Mouse (Mus musculus) retina, postnatal 7 days (tissue): ENCODE measurements at regions not wholly inside any gene's neighbourhood (a gene's known extent, or its start where the extent isn't known, plus 50 kb on each side); places are given as distances from the start of the nearest gene placed in this dataset.

Experiments
- DNase-seq: peaks from one replicate; pipeline ENCODE4 v3.0.0-alpha.2; 2012; ENCODE audit warnings: low read depth, low spot score

DNA sequence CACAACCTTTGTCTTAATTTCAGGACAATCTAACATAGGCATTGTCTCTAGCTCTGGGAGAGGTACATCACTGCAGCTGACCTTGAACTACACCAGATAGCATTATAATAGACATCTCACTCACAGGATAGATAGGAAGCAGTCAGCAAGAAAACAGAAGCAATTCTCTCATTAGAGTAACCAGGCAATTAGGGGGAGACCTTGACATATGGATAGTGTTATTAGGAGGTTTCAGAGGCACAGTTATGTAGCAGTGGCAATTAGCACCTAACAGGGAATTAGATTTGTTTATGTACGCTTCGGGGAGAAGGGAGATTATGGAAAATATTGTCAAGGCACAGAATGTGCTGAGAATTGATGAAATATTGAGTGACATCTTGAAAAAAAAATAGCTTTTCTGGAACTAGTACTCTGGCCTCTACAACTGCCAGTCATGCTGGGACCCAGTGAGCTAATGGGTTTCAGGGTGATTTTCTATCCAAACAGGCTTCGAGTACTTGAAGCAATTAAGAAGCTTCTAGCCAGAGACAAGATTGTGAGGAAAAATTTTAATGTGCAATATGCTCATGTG lies 216.8 kb upstream of the Aco1 start:
- DNase-seq, result no peak

DNA sequence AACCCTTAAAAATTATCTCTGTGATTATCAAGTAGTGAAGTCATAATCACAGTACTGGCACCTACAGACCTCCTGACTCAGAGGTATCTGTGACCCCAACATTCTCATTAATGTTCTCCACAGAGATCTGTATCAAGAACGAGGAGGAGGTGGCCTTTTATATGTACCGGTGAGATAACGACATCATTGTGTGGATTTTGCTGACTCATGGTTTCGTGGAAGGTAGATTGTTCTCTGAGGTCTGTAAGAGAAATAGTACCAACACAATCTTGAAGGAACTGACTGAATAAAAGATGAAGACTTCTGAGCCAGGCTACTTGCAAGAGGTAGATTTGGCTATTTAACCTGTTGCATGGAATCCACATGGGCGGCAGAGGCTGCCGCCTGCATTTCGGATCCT lies 216.3 kb upstream of the Aco1 start:
- DNase-seq, result no peak

DNA sequence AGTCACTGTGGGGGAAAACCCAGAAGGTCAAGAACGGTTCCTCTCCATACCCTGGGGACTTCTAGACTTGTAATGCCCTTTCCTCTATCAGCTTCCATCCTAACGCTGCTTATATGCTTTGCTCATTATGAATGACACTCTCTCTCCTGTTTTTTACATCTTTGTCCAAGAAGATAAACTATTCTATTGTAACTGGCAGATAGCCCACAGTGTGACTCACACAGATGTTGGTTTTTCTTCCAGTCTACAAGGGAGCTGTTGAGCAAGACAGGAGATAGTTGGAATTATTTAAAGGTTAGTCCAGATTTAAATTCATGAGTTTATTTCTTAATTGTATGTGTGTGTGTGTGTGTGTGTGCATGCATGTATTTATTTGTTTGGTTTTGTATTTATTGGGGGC lies 214.4 kb upstream of the Aco1 start:
- no peak for DNase-seq

DNA sequence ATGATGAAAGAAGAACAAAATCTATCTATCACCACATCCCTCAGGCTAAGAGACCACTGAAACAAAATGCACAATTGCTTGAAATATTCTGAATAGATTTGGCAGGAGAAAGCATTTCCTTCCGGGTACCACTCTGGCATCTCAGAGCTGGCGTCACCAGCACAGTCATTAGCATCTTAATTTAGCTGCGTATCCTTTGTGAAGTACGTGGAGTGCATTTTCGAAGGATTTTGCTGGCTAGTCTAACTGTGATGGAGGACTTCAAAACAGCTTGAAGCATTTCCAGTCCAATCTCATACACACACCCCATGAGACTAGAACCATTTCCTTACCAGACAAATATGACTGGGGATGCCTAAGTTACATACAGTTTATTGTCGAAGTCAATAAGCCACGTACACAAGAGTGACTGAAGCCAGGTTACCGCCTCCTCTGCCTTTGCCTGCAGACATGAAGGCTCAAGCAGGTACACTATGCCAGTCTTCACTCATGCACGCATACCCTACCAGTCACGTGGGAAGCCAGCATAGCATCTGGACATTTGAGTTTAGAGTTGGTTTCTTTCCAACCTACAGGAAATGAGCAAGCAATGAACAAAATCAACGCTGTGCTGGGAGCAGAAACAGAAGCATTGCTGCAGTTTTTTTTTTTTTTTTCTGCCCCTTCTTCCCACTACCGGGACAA lies 208.7 kb upstream of the Aco1 start:
- DNase-seq, result no peak

DNA sequence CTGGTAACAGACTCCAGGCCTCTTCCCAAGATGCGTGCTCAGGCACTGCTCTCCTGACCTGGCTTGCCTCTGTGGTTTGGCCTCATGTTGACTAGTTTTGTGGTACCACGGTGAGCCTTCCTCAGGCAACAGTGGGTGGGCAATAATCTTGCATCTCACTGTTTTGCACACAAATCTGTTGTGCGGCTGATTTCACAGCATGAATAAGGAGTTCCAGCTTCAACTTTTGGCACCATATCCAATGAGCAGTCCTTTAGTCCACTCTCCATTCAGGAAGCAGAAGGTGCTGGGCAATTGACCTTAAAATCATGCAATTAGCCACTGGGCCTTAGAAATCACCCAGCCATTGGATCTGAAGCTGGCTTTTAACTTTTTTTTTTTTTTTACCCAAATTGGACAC lies 184.2 kb upstream of the Aco1 start:
- DNase-seq, result no peak

DNA sequence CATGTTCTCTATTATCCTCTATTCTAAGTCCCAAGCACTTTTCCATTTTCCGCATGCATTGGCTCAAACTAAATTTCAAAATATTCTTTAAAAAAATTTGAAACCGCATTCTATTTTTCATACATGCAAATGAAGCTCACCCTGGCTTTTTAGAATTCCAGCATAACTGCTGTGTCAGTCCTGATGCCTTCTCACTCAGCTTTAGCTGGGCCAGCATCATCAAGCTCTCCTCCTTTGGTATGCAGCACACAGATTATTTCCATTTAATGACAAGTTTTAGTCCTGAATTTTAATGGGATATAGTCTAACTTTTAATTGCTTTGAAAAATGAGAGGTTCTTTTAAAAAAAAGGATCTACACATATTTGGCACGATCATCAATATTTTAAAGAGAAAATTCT lies 174.9 kb upstream of the Aco1 start:
- DNase-seq, result no peak

DNA sequence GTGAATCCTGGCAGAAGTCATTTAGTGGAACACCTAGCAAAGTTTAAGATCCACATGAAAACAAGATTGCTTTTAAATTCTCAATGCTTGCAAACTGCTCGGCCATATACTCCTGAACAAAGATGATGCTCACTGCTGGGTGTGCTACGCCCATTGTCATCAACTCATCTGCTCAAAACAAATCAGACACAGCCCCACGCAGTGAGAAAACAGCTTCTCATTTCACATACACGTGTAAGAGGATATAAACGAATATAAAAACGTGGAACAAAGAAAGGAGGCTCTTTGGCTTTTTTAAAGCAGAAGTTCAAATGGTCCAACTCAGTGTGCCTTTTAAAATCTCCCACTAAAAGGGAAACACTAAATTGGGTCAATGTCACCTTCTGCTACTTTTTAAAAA lies 151.5 kb upstream of the Aco1 start:
- DNase-seq, result no peak

DNA sequence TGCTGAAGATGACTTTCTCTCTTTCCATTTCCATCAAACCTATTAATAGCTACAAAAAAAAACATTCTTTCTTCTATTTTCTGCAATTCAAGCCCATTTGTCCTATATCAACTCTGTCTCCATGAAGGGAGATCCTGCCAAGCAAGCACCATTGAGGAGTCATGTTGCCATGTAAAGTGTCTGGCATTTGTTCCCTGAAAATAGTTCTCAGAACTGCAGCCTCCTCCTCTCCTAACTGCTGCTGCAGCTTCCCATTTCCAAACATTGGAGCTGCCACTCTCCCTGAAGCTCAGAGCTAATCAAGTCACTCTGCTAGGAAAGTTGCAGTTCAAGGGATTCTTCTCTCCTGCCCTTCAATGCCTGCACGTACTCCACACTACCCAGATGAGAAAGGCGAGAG lies 151.0 kb upstream of the Aco1 start:
- no peak for DNase-seq

DNA sequence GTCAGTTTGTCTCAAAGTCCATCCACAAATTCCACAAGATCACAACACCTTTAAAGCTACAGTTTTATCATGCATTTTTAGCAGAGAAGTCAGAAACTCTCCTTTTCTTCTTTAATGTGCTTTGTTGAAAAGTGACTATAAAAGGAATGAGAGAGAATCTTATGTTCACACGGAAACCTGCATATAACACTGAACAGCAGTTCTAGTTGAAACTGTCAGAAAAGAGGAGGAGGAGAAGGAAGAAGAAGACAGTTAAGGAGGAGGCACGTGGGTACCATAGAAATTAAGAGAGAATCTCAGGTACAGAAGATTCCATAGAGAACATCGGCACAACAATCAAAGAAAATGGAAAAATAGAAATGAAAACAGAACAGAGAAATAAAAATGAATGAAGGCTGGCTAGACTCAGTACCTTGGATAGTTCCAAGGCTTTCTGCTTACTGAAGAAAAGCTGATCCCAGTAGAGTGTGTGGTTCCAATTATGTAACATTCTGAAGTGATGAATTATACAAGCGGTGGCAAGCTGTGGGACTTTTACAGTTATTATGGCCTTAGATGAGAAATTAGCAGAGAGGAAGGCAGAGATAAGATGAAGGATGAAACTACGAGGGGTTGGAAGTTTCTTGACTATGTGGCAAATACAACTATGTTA lies 144.0 kb upstream of the Aco1 start:
- no peak for DNase-seq

DNA sequence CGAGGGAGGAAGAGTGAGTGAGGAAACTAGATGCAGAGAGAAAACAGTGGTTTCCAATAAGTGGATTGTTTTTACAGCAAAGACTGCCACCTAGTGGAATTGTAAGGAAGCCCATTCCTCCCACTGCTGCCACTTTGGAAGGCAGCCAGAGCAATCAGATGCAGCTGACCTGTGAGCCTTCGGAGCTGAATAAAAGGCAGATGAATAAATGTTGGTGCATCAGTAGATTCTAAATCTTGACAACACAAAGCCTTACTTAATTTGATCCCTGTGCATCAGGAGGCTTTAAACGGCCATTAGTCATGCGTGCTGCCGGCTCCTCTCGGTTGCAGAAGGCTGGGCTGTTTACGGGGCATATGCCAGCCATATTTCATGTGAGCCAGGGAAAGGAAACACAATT lies 128.2 kb upstream of the Aco1 start:
- peak; percentile 70 for DNase-seq

DNA sequence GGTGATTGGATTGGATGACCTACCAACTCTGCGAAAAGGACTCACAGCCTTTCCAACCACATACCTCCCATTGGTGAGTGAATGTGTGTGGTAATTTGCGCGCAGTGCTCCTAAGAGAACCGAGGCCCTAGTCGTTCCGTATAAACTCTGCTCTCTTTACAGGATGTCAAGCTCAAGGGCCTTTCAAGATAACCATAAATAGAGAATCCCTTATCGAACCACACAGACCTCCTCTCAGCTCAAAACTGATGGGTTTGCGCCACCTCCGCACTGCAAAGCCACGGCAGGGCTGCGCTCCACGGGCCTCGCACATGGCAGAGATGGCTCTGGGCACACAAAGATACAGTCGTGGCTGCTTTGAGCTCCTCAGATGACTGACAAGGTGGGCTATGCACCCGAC lies 126.0 kb upstream of the Aco1 start:
- DNase-seq, result no peak

DNA sequence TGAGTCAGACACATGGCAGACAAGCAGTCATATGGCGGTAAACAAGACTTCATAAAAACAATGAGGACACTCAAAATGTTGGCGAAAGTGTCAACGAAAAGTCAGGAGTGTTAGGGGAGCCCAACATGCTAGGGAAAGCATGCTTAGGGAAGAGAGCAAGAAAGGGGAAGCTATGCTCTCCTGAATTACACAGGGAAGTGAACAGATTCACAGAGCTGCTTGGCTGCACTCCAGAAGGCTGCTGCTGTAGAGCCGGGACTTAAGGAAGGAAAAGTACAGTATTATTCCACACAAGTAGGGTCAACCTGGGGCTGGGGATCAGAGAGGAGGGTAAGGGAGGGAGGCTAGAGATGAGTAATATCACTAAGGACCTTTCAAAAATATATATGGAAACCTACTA lies 124.7 kb upstream of the Aco1 start:
- no peak for DNase-seq

DNA sequence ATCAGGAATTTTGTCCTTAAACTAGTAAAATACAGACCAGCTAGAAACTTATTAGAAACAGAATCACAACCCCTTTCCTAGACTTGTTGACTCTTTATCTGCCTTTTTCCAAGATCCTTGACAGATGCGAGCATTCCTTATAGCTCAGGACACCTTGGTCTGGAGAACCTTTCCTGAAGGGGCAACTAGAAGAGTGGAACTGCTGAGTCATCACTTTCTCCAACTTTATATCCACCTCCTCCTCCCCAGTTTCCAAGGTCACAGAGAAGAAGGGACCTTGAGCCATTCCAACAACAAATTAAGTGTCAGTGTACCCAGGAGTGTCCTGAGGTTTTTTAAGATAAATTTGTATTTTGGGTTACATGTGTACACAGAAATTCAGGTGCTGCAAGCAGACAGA lies 111.5 kb upstream of the Aco1 start:
- no peak for DNase-seq

DNA sequence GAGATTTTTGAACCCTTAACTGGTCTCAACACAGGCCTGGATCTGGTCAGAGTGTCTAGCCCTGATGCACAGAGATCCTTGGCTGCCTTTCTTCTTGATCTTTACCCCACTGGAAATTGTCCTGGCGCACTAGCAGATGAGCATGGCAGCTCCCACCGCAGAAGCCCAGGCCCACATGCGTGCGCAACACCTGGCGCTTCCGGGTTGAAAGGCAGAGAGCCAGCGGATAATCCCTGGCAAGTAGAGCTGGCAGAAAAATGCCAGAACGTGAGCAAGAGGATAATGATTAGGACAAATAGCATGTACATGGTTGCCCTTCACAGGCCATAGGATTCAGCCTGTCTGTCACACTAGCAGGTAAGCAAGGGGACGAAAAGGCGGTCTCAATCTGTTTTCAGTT lies 95.0 kb upstream of the Aco1 start:
- no peak for DNase-seq

DNA sequence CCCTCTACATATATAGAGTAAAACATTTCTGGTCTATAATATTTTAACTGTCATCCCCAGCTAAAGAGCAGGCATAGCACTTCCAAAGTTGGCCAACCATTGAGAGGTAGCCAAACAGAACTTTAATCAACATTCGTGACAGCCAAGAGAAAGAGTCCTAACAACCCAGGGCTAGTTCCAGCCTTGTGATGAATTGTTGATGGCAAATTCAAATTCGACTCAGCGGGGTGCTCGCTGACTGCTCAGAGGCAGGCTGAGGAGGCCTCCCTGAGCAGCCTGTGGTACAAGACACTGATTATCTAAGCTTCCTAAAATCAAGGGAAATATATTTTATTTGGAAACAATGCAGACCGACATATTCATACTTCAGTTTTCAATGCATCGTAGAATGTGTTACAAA lies 93.8 kb upstream of the Aco1 start:
- DNase-seq, result no peak

DNA sequence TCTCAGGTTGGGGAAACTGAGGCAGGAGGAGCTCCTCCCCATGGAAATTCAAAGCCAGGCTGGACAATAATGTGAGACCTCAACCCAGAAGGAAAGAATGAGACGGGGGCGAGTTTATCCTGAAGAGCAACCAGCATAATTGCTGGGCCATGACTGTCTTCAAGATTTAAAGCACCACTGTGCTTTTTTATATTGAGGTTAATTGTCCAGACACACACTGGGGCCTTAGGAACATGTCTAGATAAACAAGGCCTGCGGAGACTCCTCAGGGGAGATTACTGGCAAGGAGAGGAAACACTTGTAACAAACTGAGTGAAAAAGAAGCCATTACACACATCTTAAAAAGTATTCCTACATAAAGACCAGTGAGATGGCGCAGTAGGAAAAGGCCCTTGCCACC lies 91.0 kb upstream of the Aco1 start:
- no peak for DNase-seq

DNA sequence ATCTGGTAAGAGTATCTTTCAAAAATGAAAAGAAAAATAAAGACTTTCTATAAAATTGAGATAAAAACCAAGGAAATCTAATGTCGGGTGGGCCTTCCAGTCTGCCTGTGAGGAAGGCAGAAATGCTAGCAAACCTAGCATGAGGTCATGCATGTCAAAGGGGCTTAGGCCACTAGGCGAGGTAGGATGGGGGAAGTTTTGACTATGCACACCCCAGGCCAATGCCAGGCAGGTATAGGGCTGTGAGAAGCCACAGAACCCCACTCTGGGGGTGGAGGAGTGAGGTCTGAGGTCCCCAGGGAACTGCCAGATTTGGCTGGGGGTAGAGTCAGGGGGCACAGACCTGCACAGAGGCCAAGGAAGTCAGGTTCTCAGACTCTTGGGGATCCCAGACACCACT lies 89.5 kb upstream of the Aco1 start:
- no peak for DNase-seq

DNA sequence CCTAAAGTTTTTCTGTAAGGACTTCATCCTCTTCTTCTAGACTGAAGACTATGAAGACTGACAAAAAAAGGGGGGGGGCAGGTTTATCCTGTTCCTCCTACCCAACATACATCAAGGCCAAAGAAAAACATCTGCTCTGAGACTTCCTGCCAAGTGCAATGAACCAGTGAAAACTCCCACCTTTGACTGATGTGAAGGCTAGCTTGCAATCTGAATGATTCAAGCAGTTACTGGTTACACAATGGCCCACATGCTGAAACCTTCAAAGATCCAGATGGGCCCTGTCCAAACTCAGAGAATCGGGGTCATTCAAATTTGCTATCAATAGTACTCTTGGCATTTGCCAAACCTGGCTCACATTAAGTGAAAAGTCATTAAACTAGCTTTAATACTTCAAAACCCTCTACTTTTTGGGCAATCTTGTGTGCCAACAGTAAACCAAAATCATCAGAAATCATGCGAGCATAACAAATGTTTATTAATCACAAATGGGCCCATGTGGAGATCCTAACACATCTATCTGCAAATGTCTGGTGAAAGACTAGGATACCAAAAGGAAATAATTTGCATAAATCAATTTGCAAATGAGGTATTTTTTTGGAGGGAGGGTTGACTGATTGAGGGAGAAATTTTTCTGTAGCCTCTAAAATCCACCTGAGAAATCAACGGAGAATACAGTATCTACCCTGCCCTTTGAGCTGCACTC lies 79.0 kb upstream of the Aco1 start:
- no peak for DNase-seq

DNA sequence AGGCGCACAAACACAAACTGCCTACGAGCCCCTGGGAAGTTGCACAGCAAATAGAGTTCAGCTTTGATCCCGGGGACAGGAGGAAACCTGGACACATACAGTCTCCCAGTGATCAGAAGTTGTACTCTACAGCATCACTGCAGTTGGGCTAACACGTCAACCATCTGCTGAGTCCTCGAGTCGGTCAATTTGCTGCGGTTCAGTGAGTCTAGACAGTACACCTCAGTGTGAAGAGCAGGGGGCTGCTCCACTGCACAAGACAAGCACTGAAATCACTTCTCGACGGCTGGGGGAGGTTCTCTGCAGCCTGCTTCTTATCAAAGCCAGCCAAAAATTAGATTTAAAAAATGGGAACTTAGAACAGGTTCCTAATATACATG lies 78.4 kb upstream of the Aco1 start:
- DNase-seq, result peak; percentile 28

DNA sequence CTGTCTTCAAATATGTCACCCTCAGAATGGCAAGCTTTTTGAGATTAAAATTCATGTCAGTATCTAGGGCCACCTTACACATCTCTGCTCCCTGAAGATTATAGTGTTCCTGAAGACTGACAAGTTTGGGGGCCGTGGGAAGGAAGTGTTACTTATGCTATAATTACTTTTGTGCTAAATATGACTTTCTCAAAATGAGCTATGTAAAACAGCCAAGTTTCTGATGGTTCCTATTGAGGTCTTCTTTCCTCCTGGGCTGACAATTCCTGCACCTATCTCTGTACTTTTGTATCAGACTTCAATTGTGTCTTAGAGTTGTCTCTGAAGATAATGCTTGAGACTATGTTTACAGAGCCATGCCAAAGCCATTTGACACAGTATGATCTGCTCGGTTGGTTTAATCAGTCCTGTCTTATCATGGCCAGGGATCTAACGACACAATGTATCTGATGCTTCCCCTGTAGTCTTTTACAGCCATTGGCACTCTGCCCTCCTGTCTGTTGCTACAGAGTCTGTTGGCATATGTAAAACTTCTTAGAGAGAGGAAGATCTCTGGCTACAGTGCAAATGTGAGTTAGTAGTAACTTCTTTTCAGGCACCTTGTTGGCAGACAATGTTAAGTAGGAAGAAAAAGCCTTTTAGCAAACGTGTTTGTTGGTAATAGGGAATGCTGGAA lies 71.8 kb upstream of the Aco1 start:
- DNase-seq, result no peak

DNA sequence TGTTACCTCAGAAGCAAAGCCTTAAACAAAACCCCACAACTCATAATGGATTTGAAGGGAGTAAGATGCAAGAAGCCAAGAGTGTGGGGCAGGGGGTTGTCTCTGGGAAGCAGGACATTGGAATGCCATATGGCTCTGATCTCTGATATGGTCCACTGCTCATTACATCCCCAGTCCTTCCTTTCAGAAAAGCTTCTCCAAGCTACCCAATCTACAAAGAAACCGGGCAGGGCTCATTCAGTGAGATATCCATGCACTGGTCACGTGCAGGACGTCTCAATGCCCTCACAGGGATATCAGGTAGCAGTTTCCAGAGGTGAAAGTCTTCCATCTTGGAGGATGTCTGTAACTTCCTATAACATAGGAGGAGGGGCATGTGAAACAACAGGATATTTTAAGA lies 61.8 kb upstream of the Aco1 start:
- DNase-seq, result no peak

DNA sequence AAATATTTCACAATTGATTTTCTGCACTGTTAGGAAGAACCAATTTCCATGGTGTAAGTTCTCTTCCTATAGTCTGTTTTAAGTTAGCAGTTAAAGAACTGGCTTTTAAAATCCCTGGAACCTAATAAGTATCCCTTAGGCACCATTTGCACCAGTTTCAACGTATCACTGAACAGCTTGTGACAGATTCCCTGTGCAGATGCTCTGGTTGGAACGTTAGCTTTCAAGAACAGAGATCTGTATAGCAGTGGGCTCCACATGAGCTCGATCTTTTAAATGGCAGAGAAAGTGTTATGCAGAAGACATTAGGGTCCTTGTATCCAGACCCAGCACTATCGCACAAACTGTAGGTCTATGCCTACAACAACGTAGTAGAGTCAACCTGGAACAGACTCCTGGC lies 52.6 kb upstream of the Aco1 start:
- no peak for DNase-seq
